Mouse (Mus musculus) fibroblast of lung, adult 2 months (primary cell): ENCODE results near the gene Gm43064.
"Not testable (repeated sequence)": the region's sequence is repeated elsewhere in the genome, so short reads cannot be mapped to it uniquely, and the experiment has no call there.

Experiments
- DNase-seq: peaks from one replicate; pipeline ENCODE4 v3.0.0-alpha.2; 2011; ENCODE audit warnings: low read depth

Gm43064 gene

GRCm38 (mm10) chr3:103799507-103799906, 9.9 kb upstream of the Gm43064 start:
- DNase-seq = no peak

- peak; percentile 82 for DNase-seq
Measured at GRCm38 (mm10) chr3:103801631-103802531, 7.5 kb upstream of the Gm43064 start.

GRCm38 (mm10) chr3:103802861-103803260, 6.5 kb upstream of the Gm43064 start:
- no peak for DNase-seq

- DNase-seq = no peak
Measured at GRCm38 (mm10) chr3:103805671-103806070, 3.7 kb upstream of the Gm43064 start.

GRCm38 (mm10) chr3:103809799-103810150, 402 bp downstream of the Gm43064 start:
- DNase-seq = no peak

- DNase-seq = no peak
Measured at GRCm38 (mm10) chr3:103810967-103811366, 1.6 kb downstream of the Gm43064 start.

- no peak for DNase-seq
Measured at GRCm38 (mm10) chr3:103827548-103827947, 18.2 kb downstream of the Gm43064 start.

- DNase-seq = no peak
Measured at GRCm38 (mm10) chr3:103829036-103829435, 19.7 kb downstream of the Gm43064 start.

- DNase-seq = not testable (repeated sequence)
Measured at GRCm38 (mm10) chr3:103830681-103831080, 21.3 kb downstream of the Gm43064 start.

GRCm38 (mm10) chr3:103831146-103831545, 21.8 kb downstream of the Gm43064 start:
- peak; percentile 21 for DNase-seq

GRCm38 (mm10) chr3:103832426-103832825, 23.1 kb downstream of the Gm43064 start, which contains the start of gene Bcl2l15:
Gene Bcl2l15 (plus strand): TSS chr3:103832601.
- DNase-seq = no peak

GRCm38 (mm10) chr3:103834001-103834400, 24.6 kb downstream of the Gm43064 start:
- no peak for DNase-seq

GRCm38 (mm10) chr3:103835272-103835950, 26.0 kb downstream of the Gm43064 start:
- no peak for DNase-seq

- DNase-seq = no peak
Measured at GRCm38 (mm10) chr3:103835951-103836310, 26.6 kb downstream of the Gm43064 start.

- DNase-seq = no peak
Measured at GRCm38 (mm10) chr3:103836453-103836852, 27.1 kb downstream of the Gm43064 start.

- no peak for DNase-seq
Measured at GRCm38 (mm10) chr3:103839711-103840110, 30.3 kb downstream of the Gm43064 start.

GRCm38 (mm10) chr3:103840195-103840594, 30.8 kb downstream of the Gm43064 start:
- not testable (repeated sequence) for DNase-seq

- not testable (repeated sequence) for DNase-seq
Measured at GRCm38 (mm10) chr3:103840946-103841345, 31.6 kb downstream of the Gm43064 start.

GRCm38 (mm10) chr3:103850644-103851363, 41.4 kb downstream of the Gm43064 start:
- no peak for DNase-seq

GRCm38 (mm10) chr3:103851481-103851880, 42.1 kb downstream of the Gm43064 start:
- no peak for DNase-seq

- DNase-seq = no peak
Measured at GRCm38 (mm10) chr3:103851882-103852281, 42.5 kb downstream of the Gm43064 start.

GRCm38 (mm10) chr3:103852565-103853299, 43.4 kb downstream of the Gm43064 start:
- DNase-seq = no peak
